Mouse (Mus musculus): ENCODE measurements around the gene Nr5a2.

Gene Nr5a2

GRCm38 (mm10) chr1:136910144-136910543 lies 50.1 kb downstream of the Nr5a2 start:
- no peak for DNase-seq (ENCODE audit: low spot score in 2 of 2)

GRCm38 (mm10) chr1:136909494-136910037 lies 50.7 kb downstream of the Nr5a2 start:
- no peak for DNase-seq (ENCODE audit: low spot score in 2 of 2)

GRCm38 (mm10) chr1:136898130-136898529 lies 62.1 kb downstream of the Nr5a2 start:
- DNase-seq (ENCODE audit: low spot score in 2 of 2), result no peak

- no peak for DNase-seq (ENCODE audit: low spot score in 2 of 2)
These were observed 63.9 kb downstream of the Nr5a2 start for GRCm38 (mm10) chr1:136896351-136896750.

- no peak for DNase-seq (ENCODE audit: low spot score in 2 of 2)
These were observed 64.4 kb downstream of the Nr5a2 start for GRCm38 (mm10) chr1:136895877-136896276.

- no peak for DNase-seq (ENCODE audit: low spot score in 2 of 2)
These were observed 65.5 kb downstream of the Nr5a2 start for GRCm38 (mm10) chr1:136894753-136895152.

- DNase-seq (ENCODE audit: low spot score in 2 of 2), result no peak
These were observed 67.1 kb downstream of the Nr5a2 start for GRCm38 (mm10) chr1:136893162-136893561.

GRCm38 (mm10) chr1:136890439-136890838 lies 69.8 kb downstream of the Nr5a2 start:
- no peak for DNase-seq (ENCODE audit: low spot score in 2 of 2)

GRCm38 (mm10) chr1:136888704-136889103 lies 71.5 kb downstream of the Nr5a2 start:
- DNase-seq (ENCODE audit: low spot score in 2 of 2), result no peak

GRCm38 (mm10) chr1:136886678-136887077 lies 73.6 kb downstream of the Nr5a2 start:
- no peak for DNase-seq (ENCODE audit: low spot score in 2 of 2)

GRCm38 (mm10) chr1:136883458-136884174 lies 76.6 kb downstream of the Nr5a2 start:
- no peak for DNase-seq (ENCODE audit: low spot score in 2 of 2)

- no peak for DNase-seq (ENCODE audit: low spot score in 2 of 2)
These were observed 80.0 kb downstream of the Nr5a2 start for GRCm38 (mm10) chr1:136880260-136880659.

- DNase-seq (ENCODE audit: low spot score in 2 of 2), result no peak
These were observed 85.2 kb downstream of the Nr5a2 start for GRCm38 (mm10) chr1:136875006-136875405.

GRCm38 (mm10) chr1:136868955-136869354 lies 91.3 kb downstream of the Nr5a2 start:
- DNase-seq (ENCODE audit: low spot score in 2 of 2), result no peak

GRCm38 (mm10) chr1:136868285-136868684 lies 92.0 kb downstream of the Nr5a2 start:
- no peak for DNase-seq (ENCODE audit: low spot score in 2 of 2)

- DNase-seq (ENCODE audit: low spot score in 2 of 2), result no peak
These were observed 93.7 kb downstream of the Nr5a2 start for GRCm38 (mm10) chr1:136866481-136867092.

GRCm38 (mm10) chr1:136863209-136863608 lies 97.0 kb downstream of the Nr5a2 start:
- DNase-seq (ENCODE audit: low spot score in 2 of 2), result no peak

- DNase-seq (ENCODE audit: low spot score in 2 of 2), result no peak
These were observed 100.8 kb downstream of the Nr5a2 start for GRCm38 (mm10) chr1:136859454-136859853.

- DNase-seq (ENCODE audit: low spot score in 2 of 2), result no peak
These were observed 101.5 kb downstream of the Nr5a2 start for GRCm38 (mm10) chr1:136858724-136859123.

GRCm38 (mm10) chr1:136856104-136856503 lies 104.1 kb downstream of the Nr5a2 start:
- DNase-seq (ENCODE audit: low spot score in 2 of 2), result no peak

- no peak for DNase-seq (ENCODE audit: low spot score in 2 of 2)
These were observed 111.5 kb downstream of the Nr5a2 start for GRCm38 (mm10) chr1:136848791-136849190.

- no peak for DNase-seq (ENCODE audit: low spot score in 2 of 2)
These were observed 114.2 kb downstream of the Nr5a2 start for GRCm38 (mm10) chr1:136846081-136846480.

- no peak for DNase-seq (ENCODE audit: low spot score in 2 of 2)
These were observed 114.9 kb downstream of the Nr5a2 start for GRCm38 (mm10) chr1:136845341-136845740.
